Mouse (Mus musculus): ENCODE measurements at regions not wholly inside any gene's neighbourhood (a gene's known extent, or its start where the extent isn't known, plus 50 kb on each side); places are given as distances from the start of the nearest gene placed in this dataset.

GRCm38 (mm10) chr14:67181586-67181985 lies 1172.6 kb upstream of the Gulo start:
- peak in 1 of 2 experiments; percentile 24 for DNase-seq

GRCm38 (mm10) chr14:67179549-67179948 lies 1170.5 kb upstream of the Gulo start:
- no peak for DNase-seq

GRCm38 (mm10) chr14:67178329-67179039 lies 1169.5 kb upstream of the Gulo start:
- DNase-seq, result no peak

GRCm38 (mm10) chr14:67176672-67177071 lies 1167.7 kb upstream of the Gulo start:
- no peak for DNase-seq

- no peak for DNase-seq
These were observed 1167.1 kb upstream of the Gulo start for GRCm38 (mm10) chr14:67176100-67176499.

GRCm38 (mm10) chr14:67174929-67175328 lies 1165.9 kb upstream of the Gulo start:
- no peak for DNase-seq

- no peak for DNase-seq
These were observed 1161.8 kb upstream of the Gulo start for GRCm38 (mm10) chr14:67170801-67171200.

GRCm38 (mm10) chr14:67170248-67170647 lies 1161.2 kb upstream of the Gulo start:
- peak; percentile 47 to 64 for DNase-seq

- no peak for DNase-seq
These were observed 1160.2 kb upstream of the Gulo start for GRCm38 (mm10) chr14:67169201-67169600.

- DNase-seq, result no peak
These were observed 1151.0 kb upstream of the Gulo start for GRCm38 (mm10) chr14:67159996-67160395.

- no peak for DNase-seq
These were observed 1149.9 kb upstream of the Gulo start for GRCm38 (mm10) chr14:67158867-67159266.

- DNase-seq, result no peak
These were observed 1147.4 kb upstream of the Gulo start for GRCm38 (mm10) chr14:67156366-67156765.

- peak in 1 of 2 experiments; percentile 8 for DNase-seq
These were observed 1144.6 kb upstream of the Gulo start for GRCm38 (mm10) chr14:67153621-67154020.

- peak; percentile 62 to 64 for DNase-seq
These were observed 1141.0 kb upstream of the Gulo start for GRCm38 (mm10) chr14:67149961-67150471.

GRCm38 (mm10) chr14:67149091-67149490 lies 1140.1 kb upstream of the Gulo start:
- DNase-seq, result no peak

- DNase-seq, result no peak
These were observed 1137.6 kb upstream of the Gulo start for GRCm38 (mm10) chr14:67146602-67147001.

- no peak for DNase-seq
These were observed 1136.0 kb upstream of the Gulo start for GRCm38 (mm10) chr14:67145046-67145445.

- no peak for DNase-seq
These were observed 1135.5 kb upstream of the Gulo start for GRCm38 (mm10) chr14:67144461-67144985.

- no peak for DNase-seq
These were observed 1134.8 kb upstream of the Gulo start for GRCm38 (mm10) chr14:67143826-67144225.

- no peak for DNase-seq
These were observed 1133.7 kb upstream of the Gulo start for GRCm38 (mm10) chr14:67142556-67143250.

GRCm38 (mm10) chr14:67141581-67142441 lies 1132.8 kb upstream of the Gulo start:
- peak in 1 of 2 experiments; percentile 39 for DNase-seq

GRCm38 (mm10) chr14:67141151-67141550 lies 1132.1 kb upstream of the Gulo start:
- no peak for DNase-seq

GRCm38 (mm10) chr14:67139674-67140073 lies 1130.7 kb upstream of the Gulo start:
- DNase-seq, result no peak

All from kidney, postnatal 4 days (tissue).